Mouse (Mus musculus): Measurements from ENCODE around the gene Gm3149.
"Not testable (repeated sequence)": the region's sequence is repeated elsewhere in the genome, so short reads cannot be mapped to it uniquely, and the experiment has no call there.

Gm3149 gene

DNA sequence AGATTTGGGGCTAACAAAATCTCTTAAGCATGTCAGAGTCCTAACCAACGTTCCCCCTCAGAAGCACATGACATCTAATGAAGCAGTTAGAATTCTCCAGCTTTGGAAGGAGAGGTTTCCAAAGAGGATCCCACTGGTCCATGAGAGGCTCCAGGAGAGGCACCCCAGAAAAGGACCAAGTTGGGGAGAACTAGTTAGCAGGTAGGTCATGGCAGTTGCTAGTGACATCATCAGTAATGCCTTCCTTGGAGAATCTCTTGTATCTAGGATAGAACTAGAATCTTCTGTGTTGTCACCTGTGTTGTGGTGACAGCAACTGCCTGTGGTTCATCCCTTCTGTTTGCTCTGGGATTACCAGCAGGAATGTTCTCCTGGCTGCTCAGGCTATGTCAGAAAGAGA, at the start of gene Gm3149:
TSS of gene Gm3149 (plus strand) at position 301 of the 400 bp plus-strand sequence.
- not testable (repeated sequence) for DNase-seq

DNA sequence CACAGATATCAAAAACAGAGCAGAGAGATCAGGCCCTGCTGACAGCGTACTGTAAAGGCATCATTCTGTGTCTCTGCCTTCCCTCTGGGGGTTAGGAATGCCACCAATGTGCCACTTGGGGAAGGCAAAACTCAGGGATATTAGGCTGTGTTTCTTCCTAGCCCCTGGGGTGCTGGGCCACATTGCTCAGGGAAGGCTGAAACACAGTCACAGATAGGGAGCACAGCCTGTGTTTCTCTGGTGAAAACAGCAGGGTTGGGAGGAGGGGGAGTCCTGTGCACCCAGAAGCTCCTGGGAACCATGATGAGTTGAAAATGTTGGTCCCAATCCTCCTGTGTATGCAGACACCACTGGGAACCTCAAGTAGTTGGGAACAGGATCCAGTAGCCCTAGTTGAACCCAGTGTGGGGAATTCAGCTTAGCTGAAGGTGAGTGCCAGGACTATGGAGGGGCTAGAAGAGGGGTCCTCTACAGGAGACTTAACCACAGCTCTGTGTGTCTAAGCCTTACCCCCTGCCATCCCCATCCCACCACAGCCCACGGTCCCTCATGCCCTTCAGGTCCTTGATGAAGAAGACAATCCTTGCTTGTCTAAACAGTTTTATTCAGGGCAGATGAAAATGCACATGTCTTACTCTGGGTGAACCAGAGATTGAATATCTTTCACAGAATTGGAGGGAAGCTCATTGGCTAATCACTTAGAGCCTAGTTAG, 47.7 kb upstream of the Gm3149 start:
- not testable (repeated sequence) for DNase-seq

DNA sequence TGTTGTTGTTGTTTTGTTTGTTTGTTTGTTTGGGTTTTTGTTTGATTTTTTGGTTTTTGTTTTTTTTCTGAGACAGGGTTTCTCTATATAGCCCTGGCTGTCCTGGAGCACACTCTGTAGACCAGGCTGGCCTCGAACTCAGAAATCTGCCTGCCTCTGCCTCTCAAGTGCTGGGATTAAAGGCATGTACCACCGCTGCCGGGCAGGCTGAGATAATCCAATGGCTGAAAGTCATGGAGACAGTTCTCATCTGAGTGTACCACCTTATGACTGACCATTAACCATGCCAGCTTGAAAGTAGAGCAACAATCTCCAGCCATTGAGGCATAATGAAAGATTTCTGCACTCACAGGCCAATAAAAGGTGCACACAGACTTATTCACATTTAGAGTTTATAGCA, 37.3 kb upstream of the Gm3149 start:
- not testable (repeated sequence) for DNase-seq

DNA sequence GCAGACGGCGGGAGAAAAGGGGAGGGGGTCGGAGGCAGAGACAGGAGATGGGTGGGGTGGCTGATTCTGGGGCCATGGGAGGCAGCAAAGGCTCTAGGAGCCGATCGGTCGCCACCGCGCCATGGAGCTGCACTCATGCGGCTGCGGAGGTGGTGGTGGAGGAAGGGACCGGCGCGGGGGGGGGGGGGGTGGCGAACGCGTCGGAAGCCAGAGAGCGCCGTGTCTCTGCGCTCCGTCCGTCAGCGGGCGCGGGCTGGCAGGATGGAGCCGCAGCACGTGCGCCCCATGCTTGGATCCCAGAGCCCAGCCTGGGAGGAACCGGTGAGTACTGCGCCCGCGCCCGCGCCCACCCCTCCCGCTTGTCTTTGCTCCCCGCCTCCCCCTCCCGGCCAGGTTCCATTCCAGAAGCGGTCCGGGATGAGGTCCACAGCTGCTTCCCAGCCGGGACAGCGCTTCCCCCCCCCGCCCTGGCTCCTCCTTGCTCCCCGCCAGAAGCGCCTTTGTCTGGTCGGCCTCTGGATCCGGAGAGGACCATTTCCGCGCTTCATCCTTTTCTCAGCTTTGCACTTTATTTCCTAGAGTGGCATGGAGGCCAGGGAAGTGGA, 17.5 kb downstream of the Gm3149 start, which contains the start of gene 2610042L04Rik:
TSS of gene 2610042L04Rik (plus strand) at position 288 of the 605 bp plus-strand sequence.
- DNase-seq: not testable (repeated sequence)

DNA sequence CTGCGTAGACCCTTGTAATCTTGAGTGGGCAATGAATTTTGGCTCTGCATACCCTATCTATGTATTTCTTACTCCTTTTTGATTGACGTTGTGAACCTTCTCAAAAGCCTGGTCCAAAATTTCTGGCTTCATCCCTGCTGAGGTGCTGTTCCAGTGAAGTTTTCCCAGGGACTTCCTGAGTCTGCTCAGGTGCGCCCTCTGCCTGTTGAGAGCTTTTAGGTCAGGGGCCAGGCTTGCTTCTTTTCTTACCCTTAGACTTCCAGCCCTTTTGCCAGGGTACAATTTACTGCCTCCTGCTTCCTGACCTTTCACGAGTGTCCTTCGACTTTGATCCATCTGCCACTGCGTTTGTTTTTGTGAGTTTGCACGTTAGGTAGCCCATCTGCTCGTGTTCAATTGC, 18.4 kb downstream of the Gm3149 start:
- peak in 1 of 2 experiments; percentile 13 for DNase-seq

DNA sequence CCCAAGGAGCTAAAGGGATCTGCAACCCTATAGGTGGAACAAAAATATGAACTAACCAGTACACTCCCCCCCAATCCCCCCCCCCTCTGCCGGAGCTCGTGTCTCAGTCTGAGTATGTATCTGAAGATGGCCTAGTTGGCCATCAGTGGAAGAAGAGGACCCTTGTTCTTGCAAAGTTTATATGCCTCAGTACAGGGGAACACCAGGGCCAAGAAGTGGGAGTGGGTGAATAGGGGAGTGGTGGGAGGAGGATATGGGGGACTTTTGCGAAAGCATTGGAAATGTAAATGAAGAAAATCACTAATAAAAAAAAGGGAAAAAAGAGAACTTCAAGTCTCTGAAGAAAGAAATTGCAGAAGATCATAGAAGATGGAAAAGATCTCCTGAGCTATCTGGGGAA, 51.9 kb downstream of the Gm3149 start:
- DNase-seq: not testable (repeated sequence)

DNA sequence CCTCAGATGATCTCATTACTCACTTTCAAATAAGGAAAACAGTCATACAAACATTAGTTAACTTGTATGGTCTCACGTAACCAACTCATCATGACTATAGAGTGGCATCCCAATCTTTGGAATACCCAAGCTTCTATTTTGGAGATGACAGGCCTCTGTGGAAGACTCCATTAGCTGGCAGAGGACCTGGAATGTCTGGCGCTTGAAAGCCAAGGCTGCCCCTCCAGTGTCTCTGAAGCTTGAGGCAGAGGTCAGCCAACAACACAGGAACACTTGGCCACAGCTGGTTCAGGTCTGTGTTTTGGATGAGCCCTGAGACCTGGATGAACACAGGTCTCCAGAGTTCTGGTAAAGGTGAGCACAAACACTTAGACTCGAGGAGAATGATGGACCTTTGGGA, 52.6 kb downstream of the Gm3149 start:
- not testable (repeated sequence) for DNase-seq

All from kidney, adult 8-10 months (tissue).